Mouse (Mus musculus) testis, adult 2 months (tissue): ENCODE data around the gene Dusp28.

ENCODE experiments used
- CTCF ChIP-seq: fragments of 200-500 bp; IDR thresholded peaks from 2 replicates; pipeline ENCODE4 v1.5.1; 2012; ENCODE audit warnings: low read depth, mild to moderate bottlenecking, inconsistent platforms, low read length, moderate library complexity; ENCODE audit not compliant: control insufficient read depth, insufficient read depth, insufficient replicate concordance
- POLR2A ChIP-seq: fragments of 200-500 bp; IDR thresholded peaks from 2 replicates; pipeline ENCODE4 v1.6.1; 2012; ENCODE audit warnings: low read depth, mild to moderate bottlenecking, inconsistent platforms, low read length, moderate library complexity; ENCODE audit not compliant: control insufficient read depth

DNA sequence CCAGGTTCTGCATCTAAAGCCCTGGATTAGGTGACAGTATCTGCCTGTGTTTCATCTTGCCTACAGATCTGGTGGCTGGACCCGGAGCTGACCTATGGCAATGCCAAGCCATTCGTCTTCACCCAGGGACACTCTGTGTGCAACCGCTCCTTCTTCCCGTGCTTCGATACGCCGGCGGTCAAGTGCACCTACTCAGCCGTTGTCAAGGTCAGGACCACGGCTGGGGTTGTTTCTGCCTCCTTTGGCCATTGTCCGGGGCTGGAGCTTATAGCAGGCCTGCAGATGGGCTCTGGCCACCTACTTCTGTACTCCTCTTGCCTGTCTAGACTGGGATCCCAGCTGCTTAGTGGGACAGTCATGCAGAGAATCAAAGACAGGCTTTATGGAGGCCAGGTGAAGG, 8.2 kb downstream of the Dusp28 start:
- TF ChIP-seq CTCF (no peak), POLR2A (no peak)
